Mouse (Mus musculus) monocyte, adult 2 months (primary cell): ENCODE results near the gene Rps6.

Source experiments
- DNase-seq, 2 experiments: peaks; one replicate each; pipeline ENCODE4 v3.0.0; 2022; ENCODE audit warnings: low spot score in 2 of 2, low read depth in 1 of 2

The Rps6 gene

GRCm38 (mm10) chr4:86857113-86858069 is at the start of gene Rps6:
Gene Rps6, minus strand, starts transcription at chr4:86857412.
- peak; percentile 86 to 93 for DNase-seq

- DNase-seq, result no peak
Measured at GRCm38 (mm10) chr4:86905869-86906268, 48.7 kb upstream of the Rps6 start.

DNA sequence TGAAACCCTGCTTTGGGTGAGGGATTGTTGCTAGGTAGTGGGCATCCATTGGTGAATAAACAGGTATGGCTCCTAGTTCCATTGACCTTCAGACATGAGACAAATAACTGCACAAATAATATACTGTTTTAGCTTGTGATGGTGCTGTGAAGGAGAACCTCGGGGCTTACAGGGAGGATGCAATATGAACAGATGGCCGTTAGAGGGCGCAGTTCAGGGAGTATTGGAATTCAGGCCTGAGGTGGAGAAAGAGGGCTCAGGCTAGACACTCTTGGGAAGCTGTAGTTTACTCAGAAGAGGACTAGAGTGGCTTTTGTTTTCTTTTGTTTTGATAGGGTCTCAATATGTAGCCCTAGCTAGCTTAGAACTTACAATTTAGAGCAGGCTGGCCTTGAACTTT is 47.8 kb upstream of the Rps6 start:
- no peak for DNase-seq

DNA sequence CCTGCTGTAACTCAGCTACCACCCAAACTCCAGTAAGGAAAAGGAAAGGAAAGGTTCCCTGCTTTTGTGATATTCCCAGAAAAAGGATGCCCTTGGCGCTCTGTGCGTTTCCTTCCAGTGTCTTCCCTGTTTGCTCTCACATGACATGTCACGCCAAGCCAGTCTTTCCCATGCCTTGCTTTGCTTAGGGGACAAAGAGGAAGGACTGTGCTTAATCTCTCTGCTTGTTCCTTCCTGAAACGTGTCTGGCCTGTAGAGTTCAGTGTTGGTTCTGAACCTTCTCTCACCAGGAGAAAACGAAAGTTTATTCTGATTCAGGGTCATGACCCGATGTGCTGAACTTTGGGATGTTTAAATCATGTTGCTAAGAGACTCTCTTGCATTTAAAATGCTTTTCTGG is 45.1 kb upstream of the Rps6 start:
- no peak for DNase-seq

DNA sequence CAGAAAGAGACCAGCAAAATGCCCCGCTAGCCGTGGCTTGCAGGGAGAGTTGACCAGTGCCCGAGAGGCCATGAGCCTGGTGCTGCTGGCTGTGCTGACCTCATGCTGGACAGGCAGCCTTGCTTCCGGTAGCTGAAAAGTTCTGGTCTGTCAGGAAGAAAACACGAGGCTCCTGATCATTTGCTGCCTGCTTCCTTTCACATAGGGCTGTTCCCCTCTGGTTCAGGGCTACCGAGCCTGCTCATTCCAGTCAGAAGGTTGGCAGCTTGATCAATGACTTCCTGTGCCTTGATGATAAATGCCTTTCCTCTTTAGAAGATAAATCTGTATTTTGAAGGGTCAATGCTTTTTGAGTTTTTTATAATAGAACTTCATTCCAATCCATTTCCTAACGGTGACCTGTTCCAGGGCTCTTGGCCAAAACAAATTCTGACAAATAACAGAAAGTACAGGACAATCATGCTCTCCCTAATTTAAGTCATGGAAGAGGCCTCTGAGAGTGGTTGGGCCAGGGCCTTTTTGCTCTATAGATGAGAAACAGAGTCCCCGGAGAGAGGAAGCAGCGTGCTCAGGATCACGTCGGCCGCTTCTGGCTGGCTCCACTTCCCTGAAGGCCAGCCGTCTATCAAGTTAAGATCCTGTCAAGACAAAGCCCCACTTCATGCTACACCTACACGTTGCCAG is 41.7 kb upstream of the Rps6 start:
- DNase-seq, result no peak

- DNase-seq, result no peak
Measured at GRCm38 (mm10) chr4:86897411-86897810, 40.2 kb upstream of the Rps6 start.

DNA sequence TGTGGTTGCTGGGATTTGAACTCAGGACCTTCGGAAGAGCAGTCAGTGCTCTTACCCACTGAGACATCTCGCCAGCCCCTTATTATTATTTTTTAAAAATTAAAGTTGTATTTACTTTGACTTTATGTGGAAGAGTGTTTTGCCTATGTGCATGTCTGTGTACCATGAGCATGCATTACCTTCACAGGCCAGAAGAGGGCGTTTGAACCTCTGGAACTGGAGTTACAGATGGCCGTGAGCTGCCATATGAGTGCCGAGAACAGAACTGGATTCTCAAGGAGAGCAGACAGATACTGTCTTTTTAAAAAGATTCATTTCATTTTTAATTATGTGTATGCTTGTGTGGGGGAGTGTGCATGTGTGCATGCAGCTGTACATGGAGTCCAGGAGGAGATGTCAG is 30.7 kb upstream of the Rps6 start:
- no peak for DNase-seq

DNA sequence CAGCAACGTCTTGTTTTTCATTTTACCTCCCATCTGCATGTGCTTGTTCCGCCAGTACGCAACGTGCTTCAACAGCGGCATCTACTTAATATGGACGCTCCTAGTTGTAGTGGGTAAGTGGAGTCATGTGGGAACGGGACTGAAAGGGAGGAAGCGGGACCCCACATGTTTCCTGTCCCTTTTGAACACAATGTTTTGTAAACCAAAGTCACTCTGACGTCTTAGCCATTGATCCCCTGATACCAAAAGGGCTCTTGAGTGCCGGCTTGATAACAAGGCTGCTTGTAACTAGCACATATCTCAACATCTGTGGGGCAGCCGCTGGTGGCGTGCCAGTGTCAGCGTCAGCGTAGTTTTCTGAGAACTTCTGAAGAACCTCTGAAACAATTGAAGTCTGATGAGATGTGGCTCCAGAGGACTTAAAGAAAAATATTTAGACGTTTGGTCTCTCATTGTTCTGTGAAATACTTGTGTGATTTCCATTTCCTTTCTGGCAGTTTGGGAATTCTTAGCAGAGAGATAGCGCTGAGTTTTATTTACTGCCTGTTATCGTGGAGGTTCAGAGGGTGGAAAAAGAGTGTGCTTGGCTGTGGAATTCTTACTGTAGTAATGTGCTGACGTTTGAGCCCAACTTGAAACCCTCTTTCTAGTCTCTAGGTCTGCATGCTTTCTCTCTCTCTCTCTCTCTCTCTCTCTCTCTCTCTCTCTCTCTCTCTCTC is 29.1 kb upstream of the Rps6 start:
- DNase-seq, result no peak

GRCm38 (mm10) chr4:86885790-86886159 is 28.6 kb upstream of the Rps6 start:
- DNase-seq, result no peak

GRCm38 (mm10) chr4:86884945-86885344 is 27.7 kb upstream of the Rps6 start:
- no peak for DNase-seq

- DNase-seq, result no peak
Measured at GRCm38 (mm10) chr4:86882413-86882812, 25.2 kb upstream of the Rps6 start.

DNA sequence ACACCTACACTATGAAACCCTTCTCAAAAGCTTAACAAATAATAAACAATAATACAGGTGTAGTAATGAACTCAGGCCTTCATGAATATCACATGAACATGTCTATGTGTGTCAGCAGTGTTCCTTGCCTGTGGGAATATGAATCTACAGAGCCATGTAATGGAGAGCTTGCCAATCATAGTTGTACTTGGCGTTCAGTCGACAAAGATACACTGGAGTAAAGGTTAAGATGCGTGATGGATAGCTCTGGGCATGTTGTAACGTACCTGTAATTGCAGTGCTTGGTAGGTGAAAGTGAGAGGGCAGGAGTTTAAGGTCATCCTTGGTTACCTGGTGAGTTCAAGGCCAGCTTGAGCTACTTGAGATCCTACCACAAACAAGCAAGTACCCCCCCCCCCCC is 24.0 kb upstream of the Rps6 start:
- DNase-seq, result no peak

GRCm38 (mm10) chr4:86879477-86879876 is 22.3 kb upstream of the Rps6 start:
- no peak for DNase-seq

DNA sequence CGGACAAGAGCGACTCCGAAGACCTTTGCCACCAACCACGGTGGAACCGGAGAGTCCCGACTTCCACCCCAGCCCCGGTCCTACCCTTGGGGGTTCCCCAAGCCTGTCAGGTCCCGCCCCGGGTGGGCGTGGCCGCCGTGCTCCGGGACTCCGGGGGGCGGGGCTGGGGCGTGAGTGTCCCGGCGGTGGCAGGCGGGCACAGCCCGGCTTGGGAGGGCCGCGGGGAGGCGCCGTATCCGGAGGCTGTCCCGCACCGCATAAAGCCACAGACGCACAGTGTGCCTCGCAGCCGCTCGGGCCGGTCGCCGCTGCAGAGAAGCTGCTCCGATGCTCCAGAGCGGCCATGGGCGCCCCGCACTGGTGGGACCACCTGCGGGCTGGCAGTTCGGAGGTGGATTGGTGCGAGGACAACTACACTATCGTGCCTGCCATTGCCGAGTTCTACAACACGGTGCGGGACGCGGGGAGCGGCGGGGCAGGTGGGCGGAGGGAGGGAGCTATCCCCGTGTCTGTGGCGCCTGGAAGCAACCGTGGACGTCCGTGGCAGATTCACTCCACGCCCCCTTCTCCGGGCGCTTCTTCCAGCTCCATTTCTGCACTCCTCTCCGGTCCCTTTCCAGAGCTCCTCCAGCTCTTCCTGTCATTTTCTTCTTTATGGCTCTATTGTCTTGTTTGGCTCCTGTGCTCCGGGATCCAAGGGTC is 17.1 kb upstream of the Rps6 start, which contains the start of gene Acer2:
Gene Acer2, plus strand, starts transcription at position 251 of the 702 bp plus-strand sequence.
- DNase-seq, result peak; percentile 49 to 77

- DNase-seq, result no peak
Measured at GRCm38 (mm10) chr4:86873072-86873471, 15.9 kb upstream of the Rps6 start.

GRCm38 (mm10) chr4:86871988-86872387 is 14.8 kb upstream of the Rps6 start:
- no peak for DNase-seq

DNA sequence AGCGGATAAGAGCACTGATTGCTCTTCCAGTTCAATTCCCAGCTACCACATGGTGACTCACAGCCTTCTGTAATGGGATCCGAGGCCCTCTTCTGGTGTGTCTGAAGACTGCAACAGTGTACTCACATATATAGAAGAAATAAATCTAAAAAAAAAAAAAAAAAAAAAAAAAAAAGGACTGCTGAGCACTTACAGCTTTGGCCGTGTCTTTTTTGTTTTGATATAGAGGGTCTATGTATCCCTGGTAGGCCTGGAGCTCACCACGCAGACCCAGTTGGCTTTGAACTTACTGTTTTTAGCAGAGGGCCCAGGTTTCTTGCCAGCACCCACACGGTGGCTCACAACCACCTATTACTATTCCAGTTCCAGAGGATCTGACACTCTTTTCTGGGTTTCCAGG is 6.9 kb upstream of the Rps6 start:
- no peak for DNase-seq

GRCm38 (mm10) chr4:86858070-86858440 is 843 bp upstream of the Rps6 start:
- DNase-seq, result no peak

GRCm38 (mm10) chr4:86856304-86857112 is 704 bp downstream of the Rps6 start:
- DNase-seq, result no peak
